Mouse (Mus musculus) kidney, embryonic 16.5 days (tissue): ENCODE results near the gene Coro1c. TPM values are rescaled to one million over a fixed set of nuclear protein-coding genes. Genes with fewer than 3 reads are reported as not detected.

Experiments used
- ATAC-seq: fragments of 200-750 bp; cut with Nextera tagmentation; 2 replicates; pipeline ENCODE4 v1.8.0; 2017; ENCODE audit warnings: moderate TSS enrichment; ENCODE audit not compliant: low FRiP score, low TSS enrichment
- H3K27ac ChIP-seq: fragments of 300-500 bp; sonication (generic); 2 replicates; pipeline ENCODE4 v1.5.1; 2014; ENCODE audit warnings: low read length
- H3K27me3 ChIP-seq: fragments of 300-500 bp; sonication (generic); 2 replicates; pipeline ENCODE4 v1.6.1; 2014; ENCODE audit warnings: low read length, control low read depth, mixed read lengths; ENCODE audit not compliant: insufficient read depth
- H3K36me3 ChIP-seq: fragments of 300-500 bp; sonication (generic); 2 replicates; pipeline ENCODE4 v1.6.1; 2014; ENCODE audit warnings: low read length, control low read depth, mixed read lengths; ENCODE audit not compliant: insufficient read depth
- H3K4me1 ChIP-seq: fragments of 300-500 bp; sonication (generic); 2 replicates; pipeline ENCODE4 v1.6.1; 2014; ENCODE audit warnings: low read length, control low read depth, mixed read lengths; ENCODE audit not compliant: insufficient read depth
- H3K4me2 ChIP-seq: fragments of 300-500 bp; sonication (generic); replicated peaks from 2 replicates; pipeline ENCODE4 v1.6.1; 2014; ENCODE audit warnings: low read depth, low read length
- H3K4me3 ChIP-seq: fragments of 300-500 bp; sonication (generic); 2 replicates; pipeline ENCODE4 v1.5.1; 2014; ENCODE audit warnings: mild to moderate bottlenecking, low read length
- H3K9ac ChIP-seq: fragments of 300-500 bp; sonication (generic); replicated peaks from 2 replicates; pipeline ENCODE4 v1.6.1; 2014; ENCODE audit warnings: low read length
- H3K9me3 ChIP-seq: fragments of 300-500 bp; sonication (generic); 2 replicates; pipeline ENCODE4 v1.6.1; 2016; ENCODE audit warnings: low read length, control low read depth
- WGBS: fragments of 180-500 bp; shearing (Covaris S2); extraction: QIAGEN DNeasy Blood & Tissue Kit; methylation state at CpG from one replicate; pipeline ENCODE4 v1.1.7; 2014; 5-methylcytosine and 5-hydroxymethylcytosine counted together
- polyA plus RNA-seq: library from polyadenylated mRNA; unstranded; fragments of >200 nt; fragmentation: Nextera tagmentation; extraction: Ambion mirVana; gene quantifications from 2 replicates; pipeline ENCODE4 v1.2.1, GENCODE M21; 2015

Gene Coro1c
- polyA plus RNA-seq, 1 experiment from 2014 or later: 126 TPM

DNA sequence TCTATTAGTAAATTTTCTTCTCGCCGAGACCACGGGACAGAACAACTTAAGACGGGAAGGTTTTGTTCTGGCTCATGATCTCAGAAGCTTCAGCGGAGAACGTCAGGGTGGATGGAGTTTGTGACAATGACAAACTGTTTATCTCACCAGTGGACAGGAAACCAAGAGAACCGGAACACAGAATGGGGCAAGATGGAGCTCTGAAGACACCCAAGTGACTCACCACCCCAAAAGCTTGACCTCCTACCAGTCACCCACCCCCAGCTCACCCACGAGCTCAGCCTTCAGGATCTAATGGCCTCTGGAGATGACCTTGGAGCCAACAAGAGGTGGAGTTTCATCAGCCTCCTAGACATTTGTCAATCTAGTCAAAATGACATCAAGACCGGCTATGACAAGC lies 103.3 kb downstream of the Coro1c start:
- Histone ChIP-seq H3K4me1 (peaks cover 6% of the 10 kb centered on the region), H3K9ac (no peak overlapping the region), H3K36me3 (no peaks in the 10 kb centered on the region), H3K4me2 (no peak overlapping the region), H3K27ac (no peak overlapping the region), H3K9me3 (no peaks in the 10 kb centered on the region), H3K27me3 (no peaks in the 10 kb centered on the region), H3K4me3 (no peak overlapping the region)
- WGBS: 86% methylated on average over 9 of the region's 9 CpGs
- ATAC-seq: no peak

DNA sequence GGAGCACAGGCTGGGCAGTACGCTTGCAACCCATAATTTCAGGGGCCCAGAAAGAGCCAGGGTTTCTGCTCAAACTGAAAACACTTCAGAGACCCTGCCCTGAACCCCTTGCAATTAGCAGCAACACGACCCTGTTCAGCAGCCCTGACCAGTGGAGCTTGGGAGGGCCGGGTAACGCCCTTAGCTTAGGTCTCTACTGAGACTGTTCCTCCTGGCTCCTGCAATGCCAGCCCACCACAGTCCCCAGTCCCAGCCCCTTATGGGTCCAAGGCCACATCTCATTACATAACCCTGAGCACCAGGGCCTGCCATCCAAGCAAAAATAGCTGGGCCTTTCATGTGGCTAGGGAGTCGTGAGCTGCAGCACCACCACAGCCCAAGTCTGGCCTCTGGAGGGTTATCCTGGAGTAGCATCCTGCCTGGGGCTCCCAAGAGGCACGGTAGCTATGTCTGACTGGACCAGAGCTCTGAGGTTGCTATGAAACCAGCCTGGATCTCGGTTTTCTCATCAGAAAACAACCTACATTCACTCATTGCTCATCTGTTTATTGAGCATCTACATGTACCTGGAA lies 104.1 kb downstream of the Coro1c start:
- no peak overlapping the region for H3K27ac ChIP-seq
- no peak overlapping the region for H3K4me2 ChIP-seq
- no peak overlapping the region for H3K4me3 ChIP-seq
- H3K4me1 ChIP-seq: peaks cover 12% of the 10 kb centered on the region
- ATAC-seq: no peak
- H3K9ac ChIP-seq: no peak overlapping the region
- no peaks in the 10 kb centered on the region for H3K36me3 ChIP-seq
- H3K27me3 ChIP-seq: no peaks in the 10 kb centered on the region
- WGBS: 57% methylated on average over 7 of the region's 7 CpGs
- H3K9me3 ChIP-seq: no peaks in the 10 kb centered on the region

DNA sequence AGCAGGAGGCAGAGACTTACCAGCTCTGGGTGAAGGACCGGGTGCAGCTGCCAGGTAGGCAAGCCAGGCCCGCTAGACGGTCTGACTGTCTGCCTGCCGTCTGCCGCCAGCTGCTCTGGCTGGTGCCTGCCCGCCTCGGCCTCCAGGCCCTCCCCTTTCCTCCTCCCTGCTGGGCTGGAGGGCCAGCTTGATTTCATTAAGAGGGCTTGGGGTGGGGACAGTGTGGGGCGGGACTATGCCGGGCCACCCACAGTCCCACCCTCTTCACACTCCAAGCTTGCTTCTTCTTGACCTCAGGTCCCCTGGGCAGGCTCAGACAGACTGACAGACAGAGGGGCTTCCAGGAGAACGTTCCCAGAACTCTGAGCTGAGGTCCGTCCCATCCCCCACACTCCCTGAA lies 108.3 kb downstream of the Coro1c start, which contains the start of gene Tmem119:
Tmem119 (minus strand) TSS at position 237 of the 400 bp plus-strand sequence.
- Histone ChIP-seq H3K36me3 (no peaks in the 10 kb centered on the region), H3K27ac (peak within 1 kb of the TSS; percentile 62), H3K9me3 (no peaks in the 10 kb centered on the region), H3K4me3 (peak within 1 kb of the TSS; percentile 46), H3K4me2 (peak within 1 kb of the TSS; percentile 51), H3K9ac (peak within 1 kb of the TSS; percentile 58), H3K27me3 (no peaks in the 10 kb centered on the region), H3K4me1 (peaks cover 46% of the 10 kb centered on the region)
- ATAC-seq: peak; percentile 92
- under 1% methylated on average over 11 of the region's 11 CpGs for WGBS

DNA sequence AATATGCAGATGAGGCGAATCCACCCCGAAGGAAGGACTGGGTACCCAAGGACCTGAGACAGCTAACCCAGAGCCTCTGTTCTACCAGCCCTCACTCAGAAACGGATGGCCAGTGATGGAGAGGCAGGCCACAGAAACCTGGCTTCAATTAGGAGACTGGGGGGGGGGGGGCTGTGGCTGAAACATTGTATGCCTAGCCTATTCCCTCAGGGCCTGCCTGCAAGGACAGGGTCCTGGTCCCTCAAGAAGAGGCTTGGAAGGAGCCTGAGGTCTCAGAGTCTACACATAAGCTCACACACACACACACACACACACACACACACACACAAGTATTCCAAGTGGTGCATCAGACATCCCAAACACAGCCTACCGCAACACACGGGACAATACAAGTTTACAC lies 108.9 kb downstream of the Coro1c start:
- peaks cover 46% of the 10 kb centered on the region for H3K4me1 ChIP-seq
- H3K4me3 ChIP-seq: peak overlapping the region; percentile 46
- 31% methylated on average over 5 of the region's 5 CpGs for WGBS
- peak overlapping the region; percentile 51 for H3K4me2 ChIP-seq
- H3K36me3 ChIP-seq: no peaks in the 10 kb centered on the region
- no peak for ATAC-seq
- H3K9me3 ChIP-seq: no peaks in the 10 kb centered on the region
- peak overlapping the region; percentile 62; the same call in 1 of the 2 replicates for H3K27ac ChIP-seq
- H3K27me3 ChIP-seq: no peaks in the 10 kb centered on the region
- H3K9ac ChIP-seq: peak overlapping the region; percentile 58

DNA sequence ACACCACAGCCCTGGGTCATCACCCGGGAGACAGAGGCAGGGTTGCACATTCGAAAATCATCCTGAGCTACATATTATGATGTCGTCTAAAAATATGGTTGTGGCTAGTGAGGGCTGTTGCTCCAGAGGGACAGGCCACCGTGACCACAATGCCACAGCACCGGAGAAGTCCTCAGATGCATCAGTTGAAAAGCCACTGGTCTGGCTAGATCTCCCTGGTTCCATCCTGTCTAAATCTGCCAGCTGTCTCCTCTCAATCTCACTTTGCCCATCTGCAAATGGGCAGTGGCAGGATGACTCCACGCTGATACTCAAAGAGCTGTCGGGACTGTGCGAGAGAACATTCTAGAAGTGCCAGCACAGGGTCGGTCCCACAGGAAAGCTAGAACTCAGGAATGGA lies 110.0 kb downstream of the Coro1c start:
- Histone ChIP-seq H3K4me1 (peaks cover 46% of the 10 kb centered on the region), H3K27me3 (no peaks in the 10 kb centered on the region), H3K9ac (0 out of 2 replicates have a peak overlapping the region, but pooled peaks have one; percentile 19), H3K27ac (no peak overlapping the region), H3K4me2 (peak overlapping the region; percentile 51), H3K36me3 (0 out of 2 replicates have a peak, but pooled peaks cover 3% of the 10 kb centered on the region), H3K9me3 (no peaks in the 10 kb centered on the region), H3K4me3 (peak overlapping the region; percentile 46)
- no peak for ATAC-seq
- 72% methylated on average over 9 of the region's 9 CpGs for WGBS

DNA sequence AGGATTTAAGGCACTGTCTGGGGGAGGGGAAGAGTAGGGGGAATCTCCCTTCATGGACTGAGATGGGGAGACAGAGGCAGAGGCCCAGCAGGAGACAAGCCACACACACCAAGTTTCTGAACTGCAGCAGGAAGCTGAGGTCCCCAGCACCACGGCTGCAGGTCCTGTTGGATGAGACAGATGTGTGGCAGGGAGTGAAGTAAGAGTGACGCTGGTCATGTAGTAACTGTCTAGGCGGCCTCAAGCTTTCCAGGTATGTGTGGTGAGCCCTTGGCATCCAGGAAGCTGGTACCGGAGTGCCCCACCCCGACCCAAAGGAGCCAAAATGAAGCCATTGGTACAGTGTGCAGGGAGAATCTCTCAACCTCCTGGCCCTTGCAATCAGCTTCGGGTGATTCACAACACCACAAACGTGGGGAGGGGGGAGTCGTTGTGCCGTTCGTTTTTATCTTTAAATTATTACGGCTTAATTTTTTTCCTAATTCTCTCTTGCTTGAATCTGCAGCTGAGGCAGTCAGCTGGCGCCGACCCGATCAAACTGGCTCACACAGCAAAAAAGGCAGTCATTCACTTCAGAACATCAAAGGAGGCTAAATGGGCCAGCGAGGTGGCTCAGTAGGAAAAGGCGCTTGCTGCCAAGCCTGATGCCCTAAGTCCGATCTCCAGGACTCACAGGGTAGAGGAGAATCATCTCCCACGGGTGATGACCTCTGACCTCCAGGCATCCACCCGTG lies 111.2 kb downstream of the Coro1c start:
- Histone ChIP-seq H3K9me3 (no peaks in the 10 kb centered on the region), H3K4me3 (peak overlapping the region; percentile 18; the same call in 1 of the 2 replicates), H3K9ac (peak overlapping the region; percentile 47), H3K27ac (peak overlapping the region; percentile 39), H3K36me3 (0 out of 2 replicates have a peak, but pooled peaks cover 3% of the 10 kb centered on the region), H3K4me2 (peak overlapping the region; percentile 48), H3K4me1 (peaks cover 48% of the 10 kb centered on the region), H3K27me3 (no peaks in the 10 kb centered on the region)
- ATAC-seq: no peak
- 16% methylated on average over 19 of the region's 19 CpGs for WGBS

DNA sequence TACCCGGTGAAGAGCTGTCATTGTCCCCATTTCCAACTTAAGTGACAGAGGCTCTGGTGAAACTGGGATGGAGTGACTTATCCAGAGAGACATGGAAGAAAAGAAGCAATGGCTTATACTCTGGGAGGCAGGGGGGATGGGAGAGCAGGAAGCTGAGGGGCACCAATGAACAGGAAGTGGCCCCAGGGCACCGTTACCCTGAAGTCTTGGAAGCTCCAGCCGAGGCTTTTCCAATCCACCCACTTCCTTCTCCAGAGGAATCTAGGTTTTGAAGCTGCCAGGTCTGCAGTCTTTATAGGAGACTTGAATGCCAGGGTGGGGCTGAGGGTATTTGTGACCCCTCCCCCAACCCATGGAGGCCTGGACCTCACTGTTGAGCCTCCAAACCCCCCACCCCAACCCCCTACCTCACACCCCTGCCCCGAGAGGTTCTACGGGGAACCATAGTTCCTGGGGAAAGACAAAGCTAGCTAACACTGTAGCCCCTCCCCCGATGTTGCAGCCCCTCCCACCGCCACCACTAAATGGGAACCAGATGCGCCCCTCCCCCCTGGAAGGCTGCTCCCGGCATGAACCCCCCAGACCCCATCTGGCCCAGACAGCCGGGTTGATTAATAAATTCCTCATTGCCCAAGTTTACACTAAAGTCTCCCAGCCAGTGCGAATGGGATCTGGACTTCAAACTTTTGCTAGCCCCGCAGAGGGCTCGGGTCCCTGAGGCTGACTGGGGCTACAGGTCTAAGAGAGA lies 112.0 kb downstream of the Coro1c start:
- Histone ChIP-seq H3K27me3 (no peaks in the 10 kb centered on the region), H3K36me3 (0 out of 2 replicates have a peak, but pooled peaks cover 3% of the 10 kb centered on the region), H3K4me1 (peaks cover 56% of the 10 kb centered on the region), H3K9me3 (no peaks in the 10 kb centered on the region), H3K4me2 (peak overlapping the region; percentile 48), H3K9ac (peak overlapping the region; percentile 47), H3K4me3 (peak overlapping the region; percentile 18; the same call in 1 of the 2 replicates), H3K27ac (peak overlapping the region; percentile 40)
- 7% methylated on average over 13 of the region's 13 CpGs for WGBS
- 0 out of 2 replicates have a peak, but pooled peaks have one; percentile 18 for ATAC-seq

Other genes with a start within 250 kb of the Coro1c start
- not detected in 2 replicates for gene 1700069L16Rik, start 184.0 kb downstream of the Coro1c start, polyA plus RNA-seq
- 6.1 and 7.0 TPM in 2 replicates for gene Ficd, start 173.0 kb downstream of the Coro1c start, polyA plus RNA-seq
- gene Sart3, start 136.2 kb downstream of the Coro1c start, polyA plus RNA-seq: 54.8 and 62.4 TPM in 2 replicates
- gene Iscu, start 136.0 kb downstream of the Coro1c start, polyA plus RNA-seq: 107 and 110 TPM in 2 replicates
- gene Tmem119, start 108.2 kb downstream of the Coro1c start, polyA plus RNA-seq: 46.1 and 51.7 TPM in 2 replicates
- 2.4 TPM in 2 replicates for gene Selplg, start 76.1 kb downstream of the Coro1c start, polyA plus RNA-seq
- gene Ssh1, start 85.1 kb upstream of the Coro1c start, polyA plus RNA-seq: 15.0 and 16.7 TPM in 2 replicates
- gene Dao, start 94.9 kb upstream of the Coro1c start, polyA plus RNA-seq: 20.4 and 22.5 TPM in 2 replicates
- 12.0 and 14.0 TPM in 2 replicates for gene Usp30, start 156.7 kb upstream of the Coro1c start, polyA plus RNA-seq
- gene Svop, start 182.8 kb upstream of the Coro1c start, polyA plus RNA-seq: 0.36 and 0.42 TPM in 2 replicates
- gene Alkbh2, start 219.5 kb upstream of the Coro1c start, polyA plus RNA-seq: 8.7 and 9.1 TPM in 2 replicates
- gene Ung, start 221.6 kb upstream of the Coro1c start, polyA plus RNA-seq: 56.2 and 57.0 TPM in 2 replicates
- gene Acacb, start 237.8 kb upstream of the Coro1c start, polyA plus RNA-seq: 4.7 and 5.7 TPM in 2 replicates